17 mouse cellular contexts compared by ENCODE assay signal in genomic region chr2:68386313-68386863, GRCm38 (mm10).
DNase-seq lines count a peak whose midpoint lies in the region; ATAC-seq lines count a peak whose summit lies in the region.
"Had no signal": no experiment of that assay in that cellular context is flagged by ENCODE, and none has a peak within 500 bp of the region (broad histone marks: within the 10 kb centered on the region; RNA-seq: fewer than 3 reads in every experiment).

No protein-coding gene starts in this region.

- no peak for ATAC-seq in heart, embryonic 13.5 days (ENCODE audit: extremely low read depth, insufficient number of reproducible peaks, low FRiP score, low TSS enrichment)
- no peak for ATAC-seq in midbrain, embryonic 13.5 days
- ATAC-seq in midbrain, embryonic 14.5 days (ENCODE audit: low FRiP score, low TSS enrichment), result no peak
- no peak for ATAC-seq in stomach, embryonic 15.5 days (ENCODE audit: insufficient read depth, low FRiP score, low read depth)
- ATAC-seq: hindbrain, embryonic 16.5 days; Patski had no signal

- H3K36me3 ChIP-seq in heart, embryonic 13.5 days, result peaks cover 62% of the 10 kb centered on the region
- H3K36me3 ChIP-seq in midbrain, embryonic 10.5 days, result peaks cover 21% of the 10 kb centered on the region
- H3K36me3 ChIP-seq in midbrain, embryonic 13.5 days, result 0 out of 2 replicates have a peak, but pooled peaks cover 13% of the 10 kb centered on the region
- 0 out of 2 replicates have a peak, but pooled peaks cover 3% of the 10 kb centered on the region for H3K36me3 ChIP-seq in midbrain, embryonic 14.5 days (ENCODE audit: control insufficient read depth, insufficient read depth, low read length)
- H3K36me3 ChIP-seq in stomach, embryonic 15.5 days, result no peaks in the 10 kb centered on the region
- H3K36me3 ChIP-seq: embryonic facial prominence, embryonic 15.5 days had no signal

- H3K4me2 ChIP-seq in heart, embryonic 13.5 days, result no peak overlapping the region
- no peak overlapping the region for H3K4me2 ChIP-seq in midbrain, embryonic 13.5 days (replicated peaks)
- no peak overlapping the region for H3K4me2 ChIP-seq in midbrain, embryonic 14.5 days (ENCODE audit: low read length)
- no peak overlapping the region for H3K4me2 ChIP-seq in stomach, embryonic 15.5 days
- H3K4me2 ChIP-seq: embryonic facial prominence, embryonic 15.5 days; liver, embryonic 11.5 days had no signal

- H3K9ac ChIP-seq in heart, embryonic 13.5 days, result no peak overlapping the region
- no peak overlapping the region for H3K9ac ChIP-seq in midbrain, embryonic 13.5 days (replicated peaks)
- no peak overlapping the region for H3K9ac ChIP-seq in midbrain, embryonic 14.5 days (replicated peaks; ENCODE audit: low read length)
- H3K9ac ChIP-seq in stomach, embryonic 15.5 days, result no peak overlapping the region
- H3K9ac ChIP-seq: embryonic facial prominence, embryonic 15.5 days had no signal

- H3K9me3 ChIP-seq in heart, embryonic 13.5 days, result no peaks in the 10 kb centered on the region
- no peaks in the 10 kb centered on the region for H3K9me3 ChIP-seq in midbrain, embryonic 10.5 days (replicated peaks)
- H3K9me3 ChIP-seq in midbrain, embryonic 13.5 days, result no peaks in the 10 kb centered on the region
- no peaks in the 10 kb centered on the region for H3K9me3 ChIP-seq in midbrain, embryonic 14.5 days (ENCODE audit: control insufficient read depth, low read length)
- H3K9me3 ChIP-seq in stomach, embryonic 15.5 days, result no peaks in the 10 kb centered on the region
- H3K9me3 ChIP-seq: embryonic facial prominence, embryonic 15.5 days; limb, embryonic 10.5 days had no signal

- peaks cover 43% of the 10 kb centered on the region for H3K4me1 ChIP-seq in heart, embryonic 13.5 days
- peaks cover 66% of the 10 kb centered on the region for H3K4me1 ChIP-seq in midbrain, embryonic 10.5 days
- H3K4me1 ChIP-seq in midbrain, embryonic 13.5 days (replicated peaks), result peaks cover 40% of the 10 kb centered on the region
- H3K4me1 ChIP-seq in midbrain, embryonic 14.5 days (ENCODE audit: control insufficient read depth, insufficient read depth, low read length), result peaks cover 6% of the 10 kb centered on the region
- H3K4me1 ChIP-seq in stomach, embryonic 15.5 days, result peaks cover 17% of the 10 kb centered on the region

- H3K4me3 ChIP-seq in heart, embryonic 13.5 days, result no peak overlapping the region
- no peak overlapping the region for H3K4me3 ChIP-seq in midbrain, embryonic 10.5 days
- H3K4me3 ChIP-seq in midbrain, embryonic 13.5 days (replicated peaks), result no peak overlapping the region
- no peak overlapping the region for H3K4me3 ChIP-seq in midbrain, embryonic 14.5 days (replicated peaks; ENCODE audit: low read depth, low read length)
- H3K4me3 ChIP-seq in stomach, embryonic 15.5 days (replicated peaks), result no peak overlapping the region
- H3K4me3 ChIP-seq: embryonic facial prominence, embryonic 15.5 days; limb, embryonic 10.5 days had no signal

- H3K27ac ChIP-seq in heart, embryonic 13.5 days (replicated peaks), result peak overlapping the region; percentile 5
- H3K27ac ChIP-seq in midbrain, embryonic 10.5 days (replicated peaks), result peak overlapping the region; percentile 74
- no peak overlapping the region for H3K27ac ChIP-seq in midbrain, embryonic 13.5 days
- H3K27ac ChIP-seq in midbrain, embryonic 14.5 days (replicated peaks; ENCODE audit: low read depth, low read length), result no peak overlapping the region
- peak overlapping the region; percentile 89 for H3K27ac ChIP-seq in stomach, embryonic 15.5 days
- H3K27ac ChIP-seq: embryonic facial prominence, embryonic 15.5 days; limb, embryonic 10.5 days had no signal

- no peaks in the 10 kb centered on the region for H3K27me3 ChIP-seq in heart, embryonic 13.5 days (replicated peaks)
- peaks cover 18% of the 10 kb centered on the region; the same call in 1 of the 2 replicates for H3K27me3 ChIP-seq in midbrain, embryonic 10.5 days (ENCODE audit: low read depth, poor library complexity, severe bottlenecking)
- no peaks in the 10 kb centered on the region for H3K27me3 ChIP-seq in midbrain, embryonic 13.5 days
- no peaks in the 10 kb centered on the region for H3K27me3 ChIP-seq in midbrain, embryonic 14.5 days (ENCODE audit: control insufficient read depth, insufficient read depth, low read length)
- H3K27me3 ChIP-seq in stomach, embryonic 15.5 days (replicated peaks), result no peaks in the 10 kb centered on the region
- H3K27me3 ChIP-seq: embryonic facial prominence, embryonic 15.5 days; Patski had no signal

- DNase-seq in heart, adult 9 months (ENCODE audit: low spot score in 2 of 2), result no peak
- DNase-seq in midbrain, embryonic 10.5 days (ENCODE audit: low spot score), result peak; percentile 41
- peak; percentile 34 for DNase-seq in midbrain, embryonic 14.5 days
- no peak for DNase-seq in right cerebral cortex, postnatal 4 days
- DNase-seq: cerebellum, adult 9-10 months; gastrocnemius, postnatal 14 days; kidney, postnatal 10 days; lung, adult 2 months; lung, postnatal 36 days had no signal

- WGBS in heart, embryonic 13.5 days, result 72% methylated on average over 10 of the region's 10 CpGs
- 32% methylated on average over 10 of the region's 10 CpGs for WGBS in midbrain, embryonic 10.5 days
- WGBS in midbrain, embryonic 13.5 days, result 13% methylated on average over 10 of the region's 10 CpGs
- 17% methylated on average over 10 of the region's 10 CpGs for WGBS in midbrain, embryonic 14.5 days
- WGBS in stomach, embryonic 15.5 days, result 75% methylated on average over 10 of the region's 10 CpGs

Comparison
In these comparisons a context has a peak if more than half of its experiments do, and no peak if none do; other contexts are left out.
1. H3K27ac ChIP-seq: peak in heart, embryonic 13.5 days (single experiment), midbrain, embryonic 10.5 days (single experiment) and stomach, embryonic 15.5 days (single experiment); none in midbrain, embryonic 13.5 days (single experiment) and midbrain, embryonic 14.5 days (single experiment).
2. DNase-seq: peak in midbrain, embryonic 10.5 days (single experiment) and midbrain, embryonic 14.5 days (single experiment); none in heart, adult 9 months (0 of 2) and right cerebral cortex, postnatal 4 days (single experiment).